Mouse (Mus musculus): ENCODE measurements around the gene Chrne. TPM values are rescaled to one million over a fixed set of nuclear protein-coding genes. Genes with fewer than 3 reads are reported as not detected.

The Chrne gene
- not detected in 2 replicates for polyA plus RNA-seq (2014; fragmentation: Nextera tagmentation; extraction: Ambion mirVana)

DNA sequence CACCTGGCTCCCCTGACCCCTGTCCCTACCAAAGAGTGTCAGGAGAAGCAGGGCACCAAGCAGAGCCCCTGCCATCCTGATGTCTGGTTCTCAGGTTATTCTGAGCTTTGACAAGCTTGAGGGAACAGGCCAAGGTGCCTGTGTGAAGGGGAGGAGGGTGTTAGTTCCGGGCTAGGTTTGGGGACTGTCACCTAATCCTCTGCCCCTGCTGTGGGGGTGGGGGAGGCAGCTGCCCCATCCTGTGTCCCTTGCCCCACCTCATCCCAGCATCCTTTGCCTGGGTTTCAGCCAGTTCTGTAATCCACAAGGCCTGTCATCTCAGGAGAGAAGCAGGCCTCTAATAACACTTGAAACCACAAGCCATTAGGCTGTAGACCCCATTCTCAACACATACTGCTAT, at the start of gene Chrne:
Gene Chrne, minus strand, starts transcription at position 116 of the 400 bp plus-strand sequence.
- no peak within 1 kb of the TSS for H3K27ac ChIP-seq (replicated peaks in 1 of 2; ENCODE audit: control insufficient read depth in 1 of 2, insufficient read depth in 1 of 2, low read depth in 2 of 2, low read length in 2 of 2)
- H3K9ac ChIP-seq (ENCODE audit: low read length): no peak within 1 kb of the TSS
- H3K9me3 ChIP-seq (ENCODE audit: control insufficient read depth, low read length): no peaks in the 10 kb centered on the region
- H3K4me3 ChIP-seq (ENCODE audit: control insufficient read depth in 1 of 2, insufficient read depth in 1 of 2, low read depth in 1 of 2, low read length in 2 of 2): no peak within 1 kb of the TSS
- no peaks in the 10 kb centered on the region for H3K36me3 ChIP-seq (ENCODE audit: control insufficient read depth, insufficient read depth, low read length)
- ATAC-seq (ENCODE audit: insufficient number of reproducible peaks, insufficient read depth, low FRiP score, low read depth): no peak
- H3K4me2 ChIP-seq (ENCODE audit: low read length): no peak within 1 kb of the TSS
- WGBS: 27% methylated on average over 1 of the region's 1 CpGs
- 0 out of 2 replicates have a peak, but pooled peaks cover 7% of the 10 kb centered on the region for H3K27me3 ChIP-seq (ENCODE audit: control insufficient read depth, insufficient read depth, low read length)
- peaks cover 14 to 15% of the 10 kb centered on the region in 2 experiments for H3K4me1 ChIP-seq (ENCODE audit: control insufficient read depth in 2 of 2, insufficient read depth in 2 of 2, low read length in 2 of 2)

DNA sequence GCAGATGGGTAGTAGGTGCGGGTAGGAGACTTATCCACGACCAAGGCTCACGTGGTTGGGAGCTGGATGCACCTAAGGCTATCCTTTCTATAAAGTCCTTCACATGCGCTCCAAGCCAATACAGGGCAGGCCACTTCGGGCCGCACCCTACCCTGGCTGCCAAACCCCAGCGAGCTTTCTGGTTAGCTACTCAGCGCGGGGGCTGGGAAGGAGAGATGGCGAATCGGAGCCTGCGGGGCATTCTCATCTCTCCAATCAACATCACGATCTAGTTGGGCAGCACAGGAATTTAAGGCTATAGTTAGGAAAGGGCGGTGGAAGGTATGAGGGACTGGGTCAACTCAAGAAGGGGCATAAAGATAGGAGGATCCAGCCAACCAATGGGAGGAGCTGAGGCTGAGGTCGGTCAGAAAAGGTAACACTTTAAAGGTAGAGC, 49.3 kb upstream of the Chrne start:
- under 1% methylated on average over 15 of the region's 15 CpGs for WGBS
- Histone ChIP-seq H3K4me1 (ENCODE audit: control insufficient read depth in 2 of 2, insufficient read depth in 2 of 2, low read length in 2 of 2) (peaks cover 10 to 24% of the 10 kb centered on the region in 2 experiments; a peak in 3 of 4 replicates), H3K27ac (replicated peaks in 1 of 2; ENCODE audit: control insufficient read depth in 1 of 2, insufficient read depth in 1 of 2, low read depth in 2 of 2, low read length in 2 of 2) (peak overlapping the region; percentile 80 to 98), H3K27me3 (ENCODE audit: control insufficient read depth, insufficient read depth, low read length) (no peaks in the 10 kb centered on the region), H3K4me3 (ENCODE audit: control insufficient read depth in 1 of 2, insufficient read depth in 1 of 2, low read depth in 1 of 2, low read length in 2 of 2) (peak overlapping the region; percentile 64 to 78), H3K36me3 (ENCODE audit: control insufficient read depth, insufficient read depth, low read length) (peaks cover 53% of the 10 kb centered on the region), H3K9ac (ENCODE audit: low read length) (peak overlapping the region; percentile 78), H3K9me3 (ENCODE audit: control insufficient read depth, low read length) (no peaks in the 10 kb centered on the region), H3K4me2 (ENCODE audit: low read length) (peak overlapping the region; percentile 93)
- peak; percentile 7 for ATAC-seq (ENCODE audit: insufficient number of reproducible peaks, insufficient read depth, low FRiP score, low read depth)

DNA sequence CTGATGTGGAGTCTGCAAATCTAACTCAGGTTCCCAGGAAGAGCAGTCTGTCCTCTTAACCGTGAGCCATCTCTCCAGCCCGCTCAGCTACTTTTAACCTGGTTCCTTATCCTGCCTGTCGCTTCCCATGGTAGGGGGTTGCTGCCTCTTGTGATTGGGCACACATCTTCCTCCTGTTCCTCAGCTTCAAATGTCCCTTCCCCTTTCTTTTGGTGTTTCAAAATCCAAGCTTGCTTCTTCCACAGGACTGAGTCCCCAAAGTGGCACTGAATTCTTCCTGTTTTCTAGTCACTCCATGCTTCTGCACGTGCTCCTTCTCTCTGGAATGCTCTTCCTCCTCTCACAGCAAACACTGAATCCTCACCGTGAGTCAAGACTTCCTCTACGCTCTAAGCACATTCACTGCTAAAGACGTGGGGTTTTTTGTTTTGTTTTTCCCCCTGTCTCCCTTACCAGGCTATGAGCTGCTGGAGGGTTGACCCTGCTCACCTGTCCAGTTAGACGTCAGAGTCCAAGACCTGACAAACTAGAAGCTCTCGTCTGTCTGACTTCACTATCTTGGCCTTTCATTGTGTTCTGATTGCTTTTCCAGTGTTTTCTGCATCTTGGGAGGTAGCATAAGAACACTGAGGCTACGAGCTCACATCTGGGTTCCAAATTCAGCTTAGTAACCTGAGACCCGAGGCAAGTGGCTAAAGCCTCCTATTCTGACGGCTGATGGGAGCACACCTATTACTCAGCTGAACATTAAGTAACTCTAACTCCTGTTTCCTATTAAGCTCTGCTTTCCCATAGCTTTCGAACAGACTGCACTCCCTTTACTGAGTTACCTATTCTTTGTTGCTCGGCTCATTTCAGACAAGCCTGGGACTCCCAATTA, 48.5 kb upstream of the Chrne start:
- ATAC-seq (ENCODE audit: insufficient number of reproducible peaks, insufficient read depth, low FRiP score, low read depth): no peak
- H3K4me1 ChIP-seq (ENCODE audit: control insufficient read depth in 2 of 2, insufficient read depth in 2 of 2, low read length in 2 of 2): peaks cover 10 to 28% of the 10 kb centered on the region in 2 experiments; a peak in 3 of 4 replicates
- H3K27me3 ChIP-seq (ENCODE audit: control insufficient read depth, insufficient read depth, low read length): no peaks in the 10 kb centered on the region
- H3K4me2 ChIP-seq (ENCODE audit: low read length): peak overlapping the region; percentile 93
- H3K27ac ChIP-seq (replicated peaks in 1 of 2; ENCODE audit: control insufficient read depth in 1 of 2, insufficient read depth in 1 of 2, low read depth in 2 of 2, low read length in 2 of 2): peak overlapping the region in 1 of 2 experiments; percentile 98; a peak in 2 of 4 replicates
- H3K9ac ChIP-seq (ENCODE audit: low read length): peak overlapping the region; percentile 78
- H3K4me3 ChIP-seq (ENCODE audit: control insufficient read depth in 1 of 2, insufficient read depth in 1 of 2, low read depth in 1 of 2, low read length in 2 of 2): peak overlapping the region in 1 of 2 experiments; percentile 64; a peak in 2 of 4 replicates
- H3K9me3 ChIP-seq (ENCODE audit: control insufficient read depth, low read length): no peaks in the 10 kb centered on the region
- H3K36me3 ChIP-seq (ENCODE audit: control insufficient read depth, insufficient read depth, low read length): peaks cover 62% of the 10 kb centered on the region
- WGBS: 66% methylated on average over 14 of the region's 14 CpGs

DNA sequence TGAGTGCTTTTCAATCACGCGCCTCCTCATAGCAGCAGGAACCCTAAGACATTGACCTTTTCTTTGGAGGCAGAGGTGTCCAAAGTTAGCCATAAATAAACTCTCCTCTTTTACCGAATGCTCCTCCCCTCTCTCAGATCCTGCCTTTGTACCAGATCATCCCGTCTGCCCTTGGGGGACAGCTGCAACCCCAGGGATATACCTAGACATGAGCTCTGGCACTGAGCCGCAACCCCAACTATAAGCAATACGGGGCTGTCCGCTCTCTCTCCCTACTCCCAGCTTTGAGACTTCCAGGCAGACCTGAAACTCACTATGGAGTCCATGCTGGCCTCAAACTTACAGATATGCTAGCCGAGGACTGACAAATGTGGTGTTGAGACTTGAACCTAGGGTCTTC, 47.7 kb upstream of the Chrne start:
- H3K4me1 ChIP-seq (ENCODE audit: control insufficient read depth in 2 of 2, insufficient read depth in 2 of 2, low read length in 2 of 2): peaks cover 10 to 28% of the 10 kb centered on the region in 2 experiments; a peak in 3 of 4 replicates
- ATAC-seq (ENCODE audit: insufficient number of reproducible peaks, insufficient read depth, low FRiP score, low read depth): no peak
- H3K27me3 ChIP-seq (ENCODE audit: control insufficient read depth, insufficient read depth, low read length): no peaks in the 10 kb centered on the region
- WGBS: 87% methylated on average over 8 of the region's 8 CpGs
- H3K36me3 ChIP-seq (ENCODE audit: control insufficient read depth, insufficient read depth, low read length): peaks cover 62% of the 10 kb centered on the region
- H3K4me2 ChIP-seq (ENCODE audit: low read length): no peak overlapping the region
- H3K4me3 ChIP-seq (ENCODE audit: control insufficient read depth in 1 of 2, insufficient read depth in 1 of 2, low read depth in 1 of 2, low read length in 2 of 2): no peak overlapping the region
- no peak overlapping the region for H3K27ac ChIP-seq (replicated peaks in 1 of 2; ENCODE audit: control insufficient read depth in 1 of 2, insufficient read depth in 1 of 2, low read depth in 2 of 2, low read length in 2 of 2)
- no peaks in the 10 kb centered on the region for H3K9me3 ChIP-seq (ENCODE audit: control insufficient read depth, low read length)
- no peak overlapping the region for H3K9ac ChIP-seq (ENCODE audit: low read length)

DNA sequence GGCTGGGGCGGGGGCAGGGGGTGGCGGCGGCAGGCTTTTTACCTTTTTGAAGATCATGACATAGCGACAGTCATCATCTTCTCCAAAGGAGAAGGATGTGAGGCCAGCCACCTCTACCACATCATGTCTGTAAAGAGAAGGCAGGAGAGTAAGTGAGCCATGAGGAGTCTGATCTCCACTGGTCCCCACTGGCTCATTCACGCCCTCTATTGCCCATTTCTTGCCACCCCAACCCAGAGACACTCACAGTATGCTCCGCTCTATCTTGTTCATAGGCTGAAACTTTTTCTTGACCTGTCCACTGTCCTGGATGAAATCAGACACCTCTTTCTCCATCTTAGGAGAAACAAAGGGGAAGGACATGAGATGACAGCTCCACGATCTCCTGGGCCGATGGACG, 45.7 kb upstream of the Chrne start:
- no peak overlapping the region for H3K27ac ChIP-seq (replicated peaks in 1 of 2; ENCODE audit: control insufficient read depth in 1 of 2, insufficient read depth in 1 of 2, low read depth in 2 of 2, low read length in 2 of 2)
- H3K4me2 ChIP-seq (ENCODE audit: low read length): no peak overlapping the region
- 87% methylated on average over 9 of the region's 9 CpGs for WGBS
- peaks cover 2 to 21% of the 10 kb centered on the region in 2 experiments; a peak in 3 of 4 replicates for H3K4me1 ChIP-seq (ENCODE audit: control insufficient read depth in 2 of 2, insufficient read depth in 2 of 2, low read length in 2 of 2)
- no peaks in the 10 kb centered on the region for H3K9me3 ChIP-seq (ENCODE audit: control insufficient read depth, low read length)
- H3K4me3 ChIP-seq (ENCODE audit: control insufficient read depth in 1 of 2, insufficient read depth in 1 of 2, low read depth in 1 of 2, low read length in 2 of 2): no peak overlapping the region
- H3K9ac ChIP-seq (ENCODE audit: low read length): no peak overlapping the region
- H3K27me3 ChIP-seq (ENCODE audit: control insufficient read depth, insufficient read depth, low read length): no peaks in the 10 kb centered on the region
- no peak for ATAC-seq (ENCODE audit: insufficient number of reproducible peaks, insufficient read depth, low FRiP score, low read depth)
- peaks cover 74% of the 10 kb centered on the region for H3K36me3 ChIP-seq (ENCODE audit: control insufficient read depth, insufficient read depth, low read length)

DNA sequence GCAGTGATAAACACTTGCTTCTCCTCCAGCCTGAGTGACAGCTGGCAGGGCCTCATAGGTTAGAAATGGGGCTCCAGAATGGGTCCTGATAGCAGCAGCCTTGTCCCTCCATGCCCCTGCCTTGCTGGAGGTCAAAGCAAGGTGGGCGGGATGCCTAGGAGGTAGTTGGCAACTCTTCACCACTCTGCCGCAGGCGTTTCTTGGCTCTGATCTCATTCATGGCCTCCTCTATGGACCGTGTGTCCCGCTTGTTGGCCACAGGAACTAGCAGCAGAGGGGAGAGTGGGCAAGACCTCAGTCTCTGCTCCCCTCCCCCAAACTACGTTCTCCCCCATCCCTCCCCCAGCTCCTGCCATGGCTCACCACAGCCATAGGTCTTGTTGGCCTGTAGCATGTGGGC, 44.9 kb upstream of the Chrne start:
- WGBS: 69% methylated on average over 6 of the region's 6 CpGs
- Histone ChIP-seq H3K4me3 (ENCODE audit: control insufficient read depth in 1 of 2, insufficient read depth in 1 of 2, low read depth in 1 of 2, low read length in 2 of 2) (no peak overlapping the region), H3K9ac (ENCODE audit: low read length) (no peak overlapping the region), H3K4me1 (ENCODE audit: control insufficient read depth in 2 of 2, insufficient read depth in 2 of 2, low read length in 2 of 2) (peaks cover 3 to 27% of the 10 kb centered on the region in 2 experiments; a peak in 3 of 4 replicates), H3K4me2 (ENCODE audit: low read length) (no peak overlapping the region), H3K27me3 (ENCODE audit: control insufficient read depth, insufficient read depth, low read length) (no peaks in the 10 kb centered on the region), H3K9me3 (ENCODE audit: control insufficient read depth, low read length) (no peaks in the 10 kb centered on the region), H3K36me3 (ENCODE audit: control insufficient read depth, insufficient read depth, low read length) (peaks cover 82% of the 10 kb centered on the region), H3K27ac (replicated peaks in 1 of 2; ENCODE audit: control insufficient read depth in 1 of 2, insufficient read depth in 1 of 2, low read depth in 2 of 2, low read length in 2 of 2) (0 out of 4 replicates have a peak overlapping the region, but pooled peaks of 1 of the 2 experiments have one; percentile 24)
- no peak for ATAC-seq (ENCODE audit: insufficient number of reproducible peaks, insufficient read depth, low FRiP score, low read depth)

DNA sequence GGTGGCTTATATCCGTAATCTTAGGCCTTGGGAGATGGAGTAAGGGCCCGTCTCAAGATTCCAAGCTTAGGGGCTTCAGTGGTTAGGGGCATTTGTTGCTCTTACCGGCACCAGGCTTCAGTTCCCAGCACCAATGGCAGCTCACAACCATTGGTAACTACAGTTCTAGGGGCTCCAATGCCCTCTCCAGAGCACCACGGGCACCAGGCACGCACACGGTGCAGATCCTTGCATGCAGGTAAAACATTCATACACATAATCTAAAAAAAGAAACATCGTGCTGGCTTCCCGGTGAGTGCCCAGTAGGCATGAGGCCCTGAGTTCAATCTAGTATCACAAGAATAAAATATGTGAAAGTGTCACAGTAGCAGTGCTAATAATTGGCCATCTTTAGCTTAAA, 44.1 kb upstream of the Chrne start:
- H3K9me3 ChIP-seq (ENCODE audit: control insufficient read depth, low read length): no peaks in the 10 kb centered on the region
- no peak overlapping the region for H3K4me3 ChIP-seq (ENCODE audit: control insufficient read depth in 1 of 2, insufficient read depth in 1 of 2, low read depth in 1 of 2, low read length in 2 of 2)
- 0 out of 4 replicates have a peak overlapping the region, but pooled peaks of 1 of the 2 experiments have one; percentile 19 for H3K27ac ChIP-seq (replicated peaks in 1 of 2; ENCODE audit: control insufficient read depth in 1 of 2, insufficient read depth in 1 of 2, low read depth in 2 of 2, low read length in 2 of 2)
- 73% methylated on average over 8 of the region's 8 CpGs for WGBS
- no peak for ATAC-seq (ENCODE audit: insufficient number of reproducible peaks, insufficient read depth, low FRiP score, low read depth)
- H3K27me3 ChIP-seq (ENCODE audit: control insufficient read depth, insufficient read depth, low read length): no peaks in the 10 kb centered on the region
- no peak overlapping the region for H3K4me2 ChIP-seq (ENCODE audit: low read length)
- H3K36me3 ChIP-seq (ENCODE audit: control insufficient read depth, insufficient read depth, low read length): peaks cover 88% of the 10 kb centered on the region
- no peak overlapping the region for H3K9ac ChIP-seq (ENCODE audit: low read length)
- H3K4me1 ChIP-seq (ENCODE audit: control insufficient read depth in 2 of 2, insufficient read depth in 2 of 2, low read length in 2 of 2): peaks cover 9 to 33% of the 10 kb centered on the region in 2 experiments

Measured in heart, embryonic 14.5 days (tissue).